Mouse (Mus musculus) WW6 (cell line): ENCODE data around the gene Gsdmc3.
A peak's percentile ranks its signal among the peaks of the same experiment; 100 is the strongest.
"Not testable (repeated sequence)": the region's sequence is repeated elsewhere in the genome, so short reads cannot be mapped to it uniquely, and the experiment has no call there.

Experiments used
- DNase-seq: peaks from one replicate; pipeline ENCODE4 v3.0.0-alpha.2; 2013; ENCODE audit warnings: low read depth, low spot score

The Gsdmc3 gene

GRCm38 (mm10) chr15:63878458-63878857 lies at the start of gene Gsdmc3:
Gsdmc3 (minus strand) TSS chr15:63878558.
- DNase-seq: not testable (repeated sequence)

GRCm38 (mm10) chr15:63926201-63926600 lies 47.8 kb upstream of the Gsdmc3 start:
- DNase-seq: no peak

- no peak for DNase-seq
These were observed 46.1 kb upstream of the Gsdmc3 start for GRCm38 (mm10) chr15:63924484-63924883.

- DNase-seq: not testable (repeated sequence)
These were observed 43.3 kb upstream of the Gsdmc3 start for GRCm38 (mm10) chr15:63921618-63922017.

GRCm38 (mm10) chr15:63919728-63920127 lies 41.4 kb upstream of the Gsdmc3 start:
- DNase-seq: not testable (repeated sequence)

- not testable (repeated sequence) for DNase-seq
These were observed 38.2 kb upstream of the Gsdmc3 start for GRCm38 (mm10) chr15:63916584-63916983.

- DNase-seq: not testable (repeated sequence)
These were observed 33.8 kb upstream of the Gsdmc3 start, which contains the start of gene Gsdmc4 for GRCm38 (mm10) chr15:63912197-63912596. Gsdmc4 (minus strand) TSS chr15:63912297.

GRCm38 (mm10) chr15:63909896-63910295 lies 31.5 kb upstream of the Gsdmc3 start:
- DNase-seq: not testable (repeated sequence)

- DNase-seq: not testable (repeated sequence)
These were observed 17.4 kb upstream of the Gsdmc3 start for GRCm38 (mm10) chr15:63895560-63896353.

GRCm38 (mm10) chr15:63888440-63888839 lies 10.1 kb upstream of the Gsdmc3 start:
- DNase-seq: not testable (repeated sequence)

- not testable (repeated sequence) for DNase-seq
These were observed 9.6 kb upstream of the Gsdmc3 start for GRCm38 (mm10) chr15:63887949-63888348.

- not testable (repeated sequence) for DNase-seq
These were observed 2.2 kb downstream of the Gsdmc3 start for GRCm38 (mm10) chr15:63876160-63876559.

- DNase-seq: peak; percentile 4
These were observed 16.4 kb downstream of the Gsdmc3 start for GRCm38 (mm10) chr15:63861965-63862364.
